Comparison of ENCODE assay signal across 20 mouse cellular contexts in the genomic region with DNA sequence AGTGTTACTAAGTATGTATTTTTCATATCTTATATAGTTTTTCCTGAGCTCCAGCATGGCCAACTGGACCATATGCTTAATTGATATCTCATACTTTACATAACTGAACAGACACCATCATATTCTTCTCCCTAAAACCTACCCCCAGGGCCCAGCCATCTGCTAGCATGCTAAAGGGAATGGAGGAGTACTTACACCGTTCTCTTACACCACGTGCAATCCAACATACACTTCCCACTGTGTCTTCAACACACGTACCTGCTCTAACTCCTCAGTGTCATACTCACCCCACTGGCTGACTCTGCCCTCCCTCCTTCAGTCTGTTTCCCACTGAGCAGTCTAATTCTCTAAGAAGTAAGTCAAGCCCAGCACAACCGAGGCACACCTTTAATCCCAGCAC.
"Had no signal": no experiment of that assay in that cellular context is flagged by ENCODE, and none has a peak within 500 bp of the region (broad histone marks: within the 10 kb centered on the region; RNA-seq: fewer than 3 reads in every experiment).

No protein-coding gene starts in this region.

- H3K9me3 ChIP-seq: limb, embryonic 12.5 days; limb, embryonic 15.5 days; midbrain, embryonic 15.5 days; stomach, embryonic 15.5 days had no signal

- ATAC-seq: intestine, postnatal 0 days; liver, postnatal 0 days; lung, postnatal 0 days; midbrain, embryonic 15.5 days had no signal

- H3K36me3 ChIP-seq: midbrain, embryonic 12.5 days; midbrain, embryonic 15.5 days; stomach, embryonic 15.5 days had no signal

- H3K27ac ChIP-seq: kidney, postnatal 0 days; limb, embryonic 12.5 days; limb, embryonic 15.5 days; liver, embryonic 14.5 days; macrophage; midbrain, embryonic 12.5 days; midbrain, embryonic 15.5 days; stomach, embryonic 15.5 days had no signal

- H3K4me1 ChIP-seq: limb, embryonic 12.5 days; limb, embryonic 15.5 days; midbrain, embryonic 12.5 days; midbrain, embryonic 15.5 days; stomach, embryonic 15.5 days had no signal

- H3K4me3 ChIP-seq: limb, embryonic 12.5 days; limb, embryonic 15.5 days; midbrain, embryonic 12.5 days; midbrain, embryonic 15.5 days; stomach, embryonic 15.5 days had no signal

- DNase-seq: kidney, adult 2 months; kidney, postnatal 25 days; left cerebral cortex, postnatal 4 days; liver, postnatal 0 days; lung, embryonic 14.5 days; retina, postnatal 1 day; right cerebral cortex, postnatal 25 days; spleen, adult 18-20 months; thymus, postnatal 25 days had no signal

- H3K4me2 ChIP-seq: limb, embryonic 12.5 days; limb, embryonic 15.5 days; liver, embryonic 11.5 days; lung, embryonic 14.5 days; midbrain, embryonic 12.5 days; midbrain, embryonic 15.5 days; stomach, embryonic 15.5 days had no signal

- H3K9ac ChIP-seq: limb, embryonic 12.5 days; limb, embryonic 15.5 days; liver, embryonic 14.5 days; liver, postnatal 0 days; lung, embryonic 14.5 days; midbrain, embryonic 12.5 days; midbrain, embryonic 15.5 days; stomach, embryonic 15.5 days had no signal

- H3K27me3 ChIP-seq: limb, embryonic 12.5 days; limb, embryonic 15.5 days; midbrain, embryonic 12.5 days; midbrain, embryonic 15.5 days; stomach, embryonic 15.5 days had no signal
